ENCODE assay signal across 8 mouse cellular contexts in the genomic region with DNA sequence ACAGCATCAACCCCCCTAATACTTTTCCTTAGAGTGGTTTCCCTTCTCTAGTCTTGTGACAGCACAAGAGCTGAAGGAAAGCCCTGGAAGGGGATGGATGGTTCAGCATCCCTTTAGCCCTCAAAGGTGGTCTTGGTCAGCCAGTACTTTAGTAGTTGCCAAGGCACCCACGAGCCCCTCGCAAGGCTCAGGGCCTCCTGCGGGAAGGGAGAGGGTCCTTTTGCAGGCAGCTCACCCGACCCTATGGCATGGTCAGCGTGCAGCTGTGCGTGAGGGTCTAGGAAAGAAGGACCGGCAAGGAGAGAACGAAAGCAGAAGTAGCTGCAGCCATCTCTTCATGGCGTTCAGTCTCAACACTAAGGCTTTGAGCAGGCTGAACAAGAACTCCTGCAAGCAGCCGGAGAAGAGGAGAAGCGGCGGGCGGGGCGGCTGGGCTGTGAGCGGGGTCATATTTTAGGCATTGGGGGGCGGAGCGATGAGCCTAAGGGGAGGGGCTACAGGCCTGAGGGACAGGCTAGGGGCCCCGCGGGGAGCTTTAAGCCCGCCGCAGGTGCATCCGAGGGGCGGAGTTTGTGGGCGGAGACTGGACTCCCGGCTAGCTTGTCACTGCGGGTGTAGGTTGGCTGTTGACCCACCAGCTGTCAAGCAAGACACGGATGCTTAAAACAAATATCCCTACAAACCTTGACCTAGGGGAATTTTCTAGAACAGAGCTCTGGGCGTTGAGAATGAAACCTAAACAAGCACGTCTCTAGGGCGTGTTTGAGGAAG. TPM values are rescaled to one million over a fixed set of nuclear protein-coding genes. Genes with fewer than 3 reads are reported as not detected.
A peak's percentile ranks its signal among the peaks of the same experiment; 100 is the strongest.
DNase-seq lines count a peak whose midpoint lies in the region; ATAC-seq and TF ChIP-seq lines count a peak whose summit lies in the region.

No protein-coding gene starts in this region.

- peak overlapping the region; percentile 18; the same call in 1 of the 2 replicates for H3K9ac ChIP-seq in heart, adult 2 months (ENCODE audit: low read depth, low read length)
- H3K9ac ChIP-seq in neural tube, embryonic 12.5 days: 0 out of 2 replicates have a peak overlapping the region, but pooled peaks have one; percentile 33

- H3K27me3 ChIP-seq in C2C12 (ENCODE audit: control insufficient read depth, insufficient read depth, insufficient read length): no peaks in the 10 kb centered on the region
- H3K27me3 ChIP-seq in heart, adult 2 months (ENCODE audit: control insufficient read depth, insufficient read depth, low read length): no peaks in the 10 kb centered on the region
- 0 out of 2 replicates have a peak, but pooled peaks cover 2% of the 10 kb centered on the region for H3K27me3 ChIP-seq in neural tube, embryonic 12.5 days (replicated peaks)

- H3K36me3 ChIP-seq in C2C12 (ENCODE audit: control insufficient read depth, insufficient read depth): peaks cover 13% of the 10 kb centered on the region
- no peaks in the 10 kb centered on the region for H3K36me3 ChIP-seq in heart, adult 2 months (ENCODE audit: control insufficient read depth, insufficient read depth, low read length)
- H3K36me3 ChIP-seq in neural tube, embryonic 12.5 days: no peaks in the 10 kb centered on the region

- intact Hi-C loops in heart, adult 2 months (cut with DNase I): no loop called here

- no peak for TF ChIP-seq POLR2A in heart, adult 2 months (IDR thresholded peaks at IDR 0.05; ENCODE audit: insufficient read depth, low read depth, low read length)

- no peaks in the 10 kb centered on the region for H3K79me3 ChIP-seq in C2C12 (ENCODE audit: low read depth)

- DNase-seq in adrenal gland, adult 2 months: peak; percentile 90
- DNase-seq in embryo, embryonic 11.5 days (ENCODE audit: low read depth, low spot score): peak; percentile 69
- DNase-seq in heart, adult 2 months: peak; percentile 81 to 87
- peak; percentile 81 for DNase-seq in kidney, adult 18-20 months
- DNase-seq in lung, adult 18-20 months: peak; percentile 90 to 92
- peak; percentile 83 for DNase-seq in testis, postnatal 14 days (ENCODE audit: low spot score)

- H3K9me3 ChIP-seq in neural tube, embryonic 12.5 days: no peaks in the 10 kb centered on the region

- no peak for TF ChIP-seq CTCF in C2C12 (IDR thresholded peaks at IDR 0.05; ENCODE audit: control insufficient read depth, insufficient read depth, insufficient read length)
- no peak for TF ChIP-seq CTCF in heart, adult 2 months (IDR thresholded peaks at IDR 0.05)

- H3K27ac ChIP-seq in heart, adult 2 months: no peak overlapping the region
- no peak overlapping the region for H3K27ac ChIP-seq in neural tube, embryonic 12.5 days

- WGBS in heart, adult 2 months: 3% methylated on average over 30 of the region's 30 CpGs
- 2% methylated on average over 30 of the region's 30 CpGs for WGBS in neural tube, embryonic 12.5 days

- ATAC-seq in neural tube, embryonic 12.5 days (ENCODE audit: low FRiP score, low read depth): peak; percentile 81

- H3K4me3 ChIP-seq in C2C12 (ENCODE audit: insufficient read depth, poor library complexity, severe bottlenecking): no peak overlapping the region
- H3K4me3 ChIP-seq in heart, adult 2 months: peak overlapping the region; percentile 27; the same call in 1 of the 2 replicates
- peak overlapping the region; percentile 31 for H3K4me3 ChIP-seq in neural tube, embryonic 12.5 days

- H3K79me2 ChIP-seq in C2C12 (ENCODE audit: control insufficient read depth, insufficient read depth): no peaks in the 10 kb centered on the region
- H3K79me2 ChIP-seq in heart, adult 2 months (replicated peaks; ENCODE audit: control insufficient read depth, insufficient read depth, low read length): no peaks in the 10 kb centered on the region

- H3ac ChIP-seq in C2C12 (ENCODE audit: control insufficient read depth, insufficient read length, low read depth): peak overlapping the region; percentile 38

- H3K4me2 ChIP-seq in neural tube, embryonic 12.5 days (replicated peaks): peak overlapping the region; percentile 67

- no peak for TF ChIP-seq EP300 in heart, adult 2 months (IDR thresholded peaks at IDR 0.05; ENCODE audit: insufficient read depth, low read depth, low read length)

- H3K4me1 ChIP-seq in heart, adult 2 months (ENCODE audit: control insufficient read depth, insufficient read depth, low read length): peaks cover 2% of the 10 kb centered on the region; the same call in 1 of the 2 replicates
- peaks cover 18% of the 10 kb centered on the region for H3K4me1 ChIP-seq in neural tube, embryonic 12.5 days

TF ChIP-seq in C2C12, 6 proteins besides CTCF, POLR2A, EP300 and RAD21:
- no peak for TF ChIP-seq MAX (IDR thresholded peaks at IDR 0.05)
- TF ChIP-seq CEBPB (IDR thresholded peaks at IDR 0.05; ENCODE audit: low read depth): no peak
- no peak for TF ChIP-seq USF1 (IDR thresholded peaks at IDR 0.05; ENCODE audit: low read depth)
- no peak for TF ChIP-seq MYOD1 (IDR thresholded peaks at IDR 0.05; ENCODE audit: control insufficient read depth, insufficient read length, low read depth)
- no peak for TF ChIP-seq MYOG (IDR thresholded peaks at IDR 0.05; ENCODE audit: control insufficient read depth, extremely low read depth, insufficient read length)
- no peak for TF ChIP-seq FOSL1 (IDR thresholded peaks at IDR 0.05; ENCODE audit: insufficient read depth, low read length, poor library complexity, severe bottlenecking)

RNA-seq across cellular contexts. Expression of gene Synj2, which starts 6.3 kb away (rescaled TPM):
- polyA plus RNA-seq in C2C12 (2012; fragmentation: generic; extraction: Trizol): 30.9 TPM
- 10 to 100 TPM in 1 of 2 experiments, 1 to 10 TPM in 1; 9.7 to 18.3 TPM for total RNA-seq in adrenal gland, adult 2 months (2021)
- polyA plus RNA-seq in adrenal gland, adult 2 months (2012; rRNA removed): 3.6 and 4.6 TPM in 2 replicates
- 10 to 100 TPM; 43.7 to 58.1 TPM for total RNA-seq in heart, adult 2 months (2021)
- polyA plus RNA-seq in heart, adult 2 months (2012; rRNA removed): 21.2 and 25.8 TPM in 2 replicates
- polyA plus RNA-seq in neural tube, embryonic 12.5 days (2016; fragmentation: Nextera tagmentation; extraction: Ambion mirVana): 1.8 and 2.9 TPM in 2 replicates
